Mouse (Mus musculus) MEL (cell line): ENCODE data around the gene Chd3. TPM values are rescaled to one million over a fixed set of nuclear protein-coding genes. Genes with fewer than 3 reads are reported as not detected.

Source experiments
- DNase-seq: peaks from one replicate; pipeline ENCODE4 v3.0.0; 2011; ENCODE audit warnings: low read depth, low spot score
- H3K27ac ChIP-seq: 2 replicates; pipeline ENCODE4 v1.5.1; 2012; ENCODE audit warnings: low read depth, mild to moderate bottlenecking, control low read depth, low read length, moderate library complexity; ENCODE audit not compliant: control insufficient read depth
- H3K27me3 ChIP-seq, 2 experiments: fragments of 150-350 bp in 1 of 2; sonication (generic) in 1 of 2; 2 replicates each; pipeline ENCODE4 v1.6.1; 2012; ENCODE audit warnings: low read length in 2 of 2, mild to moderate bottlenecking in 2 of 2, improper control_type of control experiment in 1 of 2, moderate library complexity in 1 of 2; ENCODE audit not compliant: insufficient read depth in 2 of 2, control insufficient read depth in 1 of 2
- H3K36me3 ChIP-seq, 2 experiments: 2 replicates each; pipeline ENCODE4 v1.6.1; 2012 to 2014; ENCODE audit warnings: low read length in 2 of 2, improper control_type of control experiment in 1 of 2, inconsistent platforms in 1 of 2, mild to moderate bottlenecking in 1 of 2; ENCODE audit not compliant: insufficient read depth in 2 of 2, control insufficient read depth in 1 of 2
- H3K4me1 ChIP-seq, 2 experiments: fragments of 150-350 bp in 1 of 2; sonication (generic) in 1 of 2; 2 replicates each; pipeline ENCODE4 v1.6.1; 2012; ENCODE audit warnings: low read length in 2 of 2, improper control_type of control experiment in 1 of 2, mild to moderate bottlenecking in 1 of 2; ENCODE audit not compliant: insufficient read depth in 2 of 2, control insufficient read depth in 1 of 2
- H3K4me3 ChIP-seq, 2 experiments: fragments of 150-350 bp in 1 of 2; sonication (generic) in 1 of 2; 2 replicates each; pipeline ENCODE4 v1.5.1; 2012; ENCODE audit warnings: low read depth in 2 of 2, low read length in 2 of 2, mild to moderate bottlenecking in 2 of 2, moderate library complexity in 2 of 2, control low read depth in 1 of 2, improper control_type of control experiment in 1 of 2; ENCODE audit not compliant: control insufficient read depth in 1 of 2, insufficient read depth in 1 of 2
- H3K79me2 ChIP-seq: 2 replicates; pipeline ENCODE4 v1.6.1; 2012; ENCODE audit warnings: mild to moderate bottlenecking, low read length, moderate library complexity; ENCODE audit not compliant: control insufficient read depth, poor library complexity, insufficient read depth
- H3K9ac ChIP-seq: 2 replicates; pipeline ENCODE4 v1.6.1; 2012; ENCODE audit warnings: low read depth, mild to moderate bottlenecking, control low read depth, low read length, moderate library complexity; ENCODE audit not compliant: control insufficient read depth, poor library complexity, severe bottlenecking
- H3K9me3 ChIP-seq: fragments of 150-350 bp; sonication (generic); replicated peaks from 2 replicates; pipeline ENCODE4 v1.6.1; 2012; ENCODE audit warnings: mild to moderate bottlenecking, low read length, improper control_type of control experiment, moderate library complexity; ENCODE audit not compliant: insufficient read depth
- BHLHE40 ChIP-seq: IDR thresholded peaks from 2 replicates; pipeline ENCODE4 v1.6.1; 2012; ENCODE audit warnings: low read depth, mild to moderate bottlenecking, inconsistent platforms, low read length, improper control_type of control experiment, borderline replicate concordance
- CHD1 ChIP-seq: IDR thresholded peaks from 2 replicates; pipeline ENCODE4 v1.6.1; 2012; ENCODE audit warnings: low read depth, mild to moderate bottlenecking, inconsistent platforms, low read length, improper control_type of control experiment
- CHD2 ChIP-seq: IDR thresholded peaks from 2 replicates; pipeline ENCODE4 v1.6.1; 2011; ENCODE audit warnings: low read length, improper control_type of control experiment
- E2F4 ChIP-seq: IDR thresholded peaks from 2 replicates; pipeline ENCODE4 v1.6.1; 2011; ENCODE audit warnings: low read depth, low read length, improper control_type of control experiment, borderline replicate concordance
- ELF1 ChIP-seq: IDR thresholded peaks from 2 replicates; pipeline ENCODE4 v1.6.1; 2014; ENCODE audit warnings: low read depth, mild to moderate bottlenecking, inconsistent platforms, low read length, improper control_type of control experiment, moderate library complexity
- EP300 ChIP-seq, 2 experiments: IDR thresholded peaks; 2 replicates each; pipeline ENCODE4 v1.6.1; 2011; ENCODE audit warnings: improper control_type of control experiment in 2 of 2, low read length in 2 of 2, low read depth in 1 of 2, mild to moderate bottlenecking in 1 of 2
- ETS1 ChIP-seq: IDR thresholded peaks from 2 replicates; pipeline ENCODE4 v1.6.1; 2012; ENCODE audit warnings: low read depth, mild to moderate bottlenecking, inconsistent platforms, low read length, improper control_type of control experiment, moderate library complexity
- GATA1 ChIP-seq: IDR thresholded peaks from 2 replicates; pipeline ENCODE4 v1.6.1; 2011; ENCODE audit warnings: low read depth, low read length, improper control_type of control experiment
- HCFC1 ChIP-seq: IDR thresholded peaks from 2 replicates; pipeline ENCODE4 v1.6.1; 2012; ENCODE audit warnings: low read depth, mild to moderate bottlenecking, inconsistent platforms, low read length, improper control_type of control experiment, moderate library complexity
- JUND ChIP-seq: IDR thresholded peaks from 2 replicates; pipeline ENCODE4 v1.6.1; 2011; ENCODE audit warnings: low read depth, mild to moderate bottlenecking, improper control_type of control experiment, low read length
- KAT2A ChIP-seq: conservative IDR thresholded peaks from 2 replicates; pipeline ENCODE4 v1.6.1; 2012; ENCODE audit warnings: low read depth, low read length, improper control_type of control experiment, inconsistent platforms
- MAX ChIP-seq: IDR thresholded peaks from 2 replicates; pipeline ENCODE4 v1.6.1; 2011; ENCODE audit warnings: low read length, improper control_type of control experiment
- MAZ ChIP-seq: IDR thresholded peaks from 2 replicates; pipeline ENCODE4 v1.6.1; 2012; ENCODE audit warnings: low read depth, mild to moderate bottlenecking, inconsistent platforms, low read length, improper control_type of control experiment
- MEF2A ChIP-seq: IDR thresholded peaks from 2 replicates; pipeline ENCODE4 v1.6.1; 2014; ENCODE audit warnings: low read depth, mild to moderate bottlenecking, inconsistent platforms, low read length, improper control_type of control experiment; ENCODE audit not compliant: poor library complexity, insufficient replicate concordance, severe bottlenecking; ENCODE audit errors: extremely low read depth
- MXI1 ChIP-seq: IDR thresholded peaks from 2 replicates; pipeline ENCODE4 v1.6.1; 2011; ENCODE audit warnings: mild to moderate bottlenecking, low read depth, low read length, improper control_type of control experiment
- MYB ChIP-seq: IDR thresholded peaks from 2 replicates; pipeline ENCODE4 v1.6.1; 2011; ENCODE audit warnings: mild to moderate bottlenecking, low read depth, low read length, improper control_type of control experiment
- MYC ChIP-seq: IDR thresholded peaks from 2 replicates; pipeline ENCODE4 v1.6.1; 2011; ENCODE audit warnings: low read depth, mild to moderate bottlenecking, low read length, improper control_type of control experiment, moderate library complexity
- NELFE ChIP-seq: IDR thresholded peaks from 2 replicates; pipeline ENCODE4 v1.6.1; 2011; ENCODE audit warnings: low read depth, low read length, improper control_type of control experiment
- NRF1 ChIP-seq: IDR thresholded peaks from 2 replicates; pipeline ENCODE4 v1.6.1; 2014; ENCODE audit warnings: low read depth, mild to moderate bottlenecking, inconsistent platforms, low read length, improper control_type of control experiment, moderate library complexity; ENCODE audit not compliant: poor library complexity, insufficient read depth, severe bottlenecking
- POLR2A ChIP-seq, 2 experiments: IDR thresholded peaks; 2 replicates each; pipeline ENCODE4 v1.6.1; 2011 to 2012; ENCODE audit warnings: low read length in 2 of 2, mild to moderate bottlenecking in 2 of 2, control low read depth in 1 of 2, improper control_type of control experiment in 1 of 2, low read depth in 1 of 2, moderate library complexity in 1 of 2; ENCODE audit not compliant: control insufficient read depth in 1 of 2, insufficient read depth in 1 of 2, poor library complexity in 1 of 2
- POLR2AphosphoS2 ChIP-seq: IDR thresholded peaks from 2 replicates; pipeline ENCODE4 v1.6.1; 2011; ENCODE audit warnings: low read length, improper control_type of control experiment
- POLR2AphosphoS5 ChIP-seq: IDR thresholded peaks from 2 replicates; pipeline ENCODE4 v1.6.1; 2012; ENCODE audit warnings: low read depth, borderline replicate concordance, mild to moderate bottlenecking, inconsistent platforms, low read length, moderate library complexity, mixed read lengths
- RAD21 ChIP-seq: IDR thresholded peaks from 2 replicates; pipeline ENCODE4 v1.6.1; 2011; ENCODE audit warnings: mild to moderate bottlenecking, low read depth, low read length, improper control_type of control experiment
- RCOR1 ChIP-seq: IDR thresholded peaks from 2 replicates; pipeline ENCODE4 v1.6.1; 2012; ENCODE audit warnings: low read depth, mild to moderate bottlenecking, inconsistent platforms, low read length, improper control_type of control experiment
- SIN3A ChIP-seq: IDR thresholded peaks from 2 replicates; pipeline ENCODE4 v1.6.1; 2012; ENCODE audit warnings: low read length, improper control_type of control experiment, inconsistent platforms
- TAL1 ChIP-seq: IDR thresholded peaks from 2 replicates; pipeline ENCODE4 v1.6.1; 2012; ENCODE audit warnings: mild to moderate bottlenecking, inconsistent platforms, low read length, moderate library complexity, mixed read lengths
- TCF12 ChIP-seq: IDR thresholded peaks from 2 replicates; pipeline ENCODE4 v1.6.1; 2014; ENCODE audit warnings: low read depth, mild to moderate bottlenecking, inconsistent platforms, low read length, improper control_type of control experiment, moderate library complexity
- UBTF ChIP-seq: IDR thresholded peaks from 2 replicates; pipeline ENCODE4 v1.6.1; 2012; ENCODE audit warnings: low read depth, mild to moderate bottlenecking, inconsistent platforms, low read length, improper control_type of control experiment, moderate library complexity, borderline replicate concordance; ENCODE audit not compliant: insufficient read depth
- USF1 ChIP-seq: IDR thresholded peaks from 2 replicates; pipeline ENCODE4 v1.6.1; 2014; ENCODE audit warnings: low read depth, mild to moderate bottlenecking, inconsistent platforms, low read length, improper control_type of control experiment, moderate library complexity
- ZC3H11A ChIP-seq: IDR thresholded peaks from 2 replicates; pipeline ENCODE4 v1.6.1; 2012; ENCODE audit warnings: low read depth, mild to moderate bottlenecking, inconsistent platforms, low read length, improper control_type of control experiment
- ZKSCAN1 ChIP-seq: IDR thresholded peaks from 2 replicates; pipeline ENCODE4 v1.6.1; 2012; ENCODE audit warnings: low read depth, mild to moderate bottlenecking, inconsistent platforms, low read length, improper control_type of control experiment, moderate library complexity
- ZMIZ1 ChIP-seq: IDR thresholded peaks from 2 replicates; pipeline ENCODE4 v1.6.1; 2012; ENCODE audit warnings: low read depth, mild to moderate bottlenecking, inconsistent platforms, low read length, improper control_type of control experiment, moderate library complexity
- polyA plus RNA-seq, 2 experiments: library from polyadenylated mRNA; stranded (reverse) in 1 of 2; unstranded in 1 of 2; fragments of >175 nt in 1 of 2; fragments of >200 nt in 1 of 2; gene quantifications; 2 replicates each; pipeline versions ENCODE4 v1.2.1 to v1.2.4; 2012; ENCODE audit warnings: low replicate concordance in 2 of 2, low read depth in 1 of 2; ENCODE audit not compliant: insufficient read length in 2 of 2, insufficient read depth in 1 of 2, missing spikeins in 1 of 2
- total RNA-seq: library from RNA; depleted of rRNA; stranded (reverse); fragments of 300-350 nt; gene quantifications from 2 replicates; pipeline ENCODE4 v1.2.3, GENCODE M21; 2012

The Chd3 gene
- total and polyA plus RNA-seq, 3 experiments = 37.3 to 84.9 TPM; not detected in 1

DNA sequence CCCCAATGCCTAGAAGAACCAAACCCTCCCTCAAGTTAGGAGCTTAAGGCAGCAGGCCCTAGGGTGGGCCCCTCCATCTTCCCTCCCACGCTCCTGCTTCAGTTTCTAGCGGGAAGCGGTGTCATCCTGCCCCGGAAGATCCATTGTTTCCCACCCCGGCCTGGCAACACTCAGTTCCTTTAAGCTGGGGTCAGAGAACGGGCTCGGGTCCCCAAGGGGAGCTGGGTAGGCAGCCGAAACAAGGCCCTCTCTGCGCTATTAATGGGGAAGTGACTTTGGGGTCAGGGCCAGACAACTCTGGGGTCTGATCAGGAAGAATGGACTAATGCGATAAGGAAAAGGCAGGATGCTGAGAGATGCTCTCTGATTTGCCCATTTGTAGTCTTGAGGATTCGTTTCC lies 27.6 kb upstream of the Chd3 start (continued):
- TF ChIP-seq EP300 (IDR thresholded peaks at IDR 0.05; ENCODE audit: low read depth in 1 of 2, low read length in 2 of 2) = peak; percentile 77 to 80
- no peak for TF ChIP-seq MYB
- TF ChIP-seq NELFE = no peak
- no peak for TF ChIP-seq USF1
- peak; percentile 53; the same call in 1 of the 2 replicates for TF ChIP-seq SIN3A
- TF ChIP-seq ZKSCAN1 = no peak; the same call in 1 of the 2 replicates
- peak; percentile 84 for TF ChIP-seq TCF12
- TF ChIP-seq MAX = no peak
- peak; percentile 86 for TF ChIP-seq TAL1
- no peak for TF ChIP-seq ZMIZ1
- TF ChIP-seq BHLHE40 = no peak
- no peak; the same call in 1 of the 2 replicates for TF ChIP-seq ZC3H11A
- TF ChIP-seq E2F4 = no peak
- no peak for TF ChIP-seq NRF1
- TF ChIP-seq MYC = no peak

DNA sequence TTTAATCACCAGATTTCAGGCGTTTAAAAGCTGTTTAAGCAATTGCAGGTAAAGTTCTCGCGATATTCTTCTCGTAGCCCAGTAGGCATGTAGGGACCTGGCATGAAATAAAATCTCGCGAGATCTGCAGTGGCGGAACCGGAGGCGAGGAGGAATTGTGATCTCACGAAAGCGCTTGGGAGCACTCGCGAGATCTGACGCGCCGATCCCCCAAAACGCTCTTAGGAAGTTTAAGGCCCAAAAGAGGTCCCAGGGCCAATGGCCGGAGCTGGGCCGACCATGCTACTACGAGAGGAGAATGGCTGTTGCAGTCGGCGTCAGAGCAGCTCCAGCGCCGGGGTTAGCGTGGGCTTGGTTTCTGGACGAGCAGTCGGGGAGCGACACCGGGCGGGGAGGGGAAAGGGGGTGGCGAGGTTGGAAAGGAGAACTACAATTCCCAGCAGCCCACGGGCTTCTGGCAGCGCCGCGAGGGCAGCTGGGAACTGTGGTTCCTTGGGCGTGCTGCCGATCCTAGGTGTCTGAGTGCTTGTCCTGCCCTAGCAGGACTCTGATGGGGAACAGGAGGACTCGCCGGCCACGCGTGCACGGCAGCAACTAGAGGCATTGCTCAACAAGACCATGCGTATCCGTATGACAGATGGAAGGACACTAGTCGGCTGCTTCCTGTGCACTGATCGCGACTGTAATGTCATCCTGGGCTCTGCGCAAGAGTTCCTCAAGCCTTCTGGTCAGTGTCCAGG lies 26.6 kb upstream of the Chd3 start:
- H3K27me3 ChIP-seq = no peaks in the 10 kb centered on the region
- H3K4me1 ChIP-seq = peaks cover 2 to 9% of the 10 kb centered on the region in 2 experiments; a peak in 3 of 4 replicates
- H3K27ac ChIP-seq = peak overlapping the region; percentile 88
- peak; percentile 100 for DNase-seq
- H3K79me2 ChIP-seq = peaks cover 9% of the 10 kb centered on the region
- peak overlapping the region; percentile 85 for H3K9ac ChIP-seq
- H3K9me3 ChIP-seq = no peaks in the 10 kb centered on the region
- peak overlapping the region; percentile 54 to 67 for H3K4me3 ChIP-seq
- peaks cover 0 to 5% of the 10 kb centered on the region in 2 experiments; a peak in 3 of 4 replicates for H3K36me3 ChIP-seq
- TF ChIP-seq USF1 (no peak), NRF1 (peak; percentile 21; the same call in 1 of the 2 replicates), BHLHE40 (no peak), MXI1 (peak; percentile 83), HCFC1 (peak; percentile 96), MYB (no peak), NELFE (peak; percentile 73), CHD1 (no peak), POLR2AphosphoS2 (peak; percentile 47), TCF12 (peak; percentile 34; the same call in 1 of the 2 replicates), ELF1 (peak; percentile 70), CHD2 (peak; percentile 93), ZC3H11A (no peak), ETS1 (no peak), MEF2A (no peak), ZKSCAN1 (no peak), RAD21 (no peak), MAZ (peak; percentile 21; the same call in 1 of the 2 replicates), POLR2A (IDR thresholded peaks at IDR 0.05; ENCODE audit: control insufficient read depth in 1 of 2, insufficient read depth in 1 of 2, low read depth in 1 of 2, low read length in 2 of 2, poor library complexity in 1 of 2) (peak; percentile 68 to 70), JUND (no peak), TAL1 (no peak), POLR2AphosphoS5 (no peak), KAT2A (peak; percentile 98), EP300 (IDR thresholded peaks at IDR 0.05; ENCODE audit: low read depth in 1 of 2, low read length in 2 of 2) (no peak), ZMIZ1 (0 out of 2 replicates have a peak, but pooled peaks have one; percentile 25), UBTF (no peak), GATA1 (no peak), RCOR1 (no peak)
